Mouse (Mus musculus) lung, postnatal 0 days (tissue): ENCODE measurements around the gene Vwa2.

Source experiments
- CTCF ChIP-seq: IDR thresholded peaks from 2 replicates; pipeline ENCODE4 v1.5.1; 2016; ENCODE audit warnings: antibody characterized with exemption, mild to moderate bottlenecking
- EP300 ChIP-seq: IDR thresholded peaks from 2 replicates; pipeline ENCODE4 v1.6.1; 2016; ENCODE audit warnings: antibody characterized with exemption, mild to moderate bottlenecking, control low read depth

DNA sequence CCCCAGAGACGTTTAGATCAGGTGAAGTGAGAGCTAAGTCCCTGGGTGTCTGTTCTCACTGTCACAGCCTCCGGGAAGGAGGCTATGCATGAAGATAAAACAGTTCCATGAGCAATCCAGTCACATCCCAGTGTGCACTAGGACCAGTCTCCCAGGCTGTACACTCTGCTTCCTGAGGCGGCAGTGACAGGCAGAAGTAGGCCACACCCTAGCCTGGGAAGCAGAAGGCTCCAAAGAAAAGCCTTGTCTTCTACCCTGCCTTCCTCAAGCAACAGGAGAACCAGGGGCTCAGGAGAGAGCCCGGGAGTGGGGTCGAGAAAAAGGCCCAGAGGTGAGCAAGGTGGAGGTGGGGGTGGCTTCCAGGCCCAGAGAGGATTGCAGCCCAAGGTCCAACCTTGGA is 47.7 kb downstream of the Vwa2 start:
- TF ChIP-seq CTCF (no peak), EP300 (no peak)
